Mouse (Mus musculus): ENCODE data around the gene Dedd2.

DNA sequence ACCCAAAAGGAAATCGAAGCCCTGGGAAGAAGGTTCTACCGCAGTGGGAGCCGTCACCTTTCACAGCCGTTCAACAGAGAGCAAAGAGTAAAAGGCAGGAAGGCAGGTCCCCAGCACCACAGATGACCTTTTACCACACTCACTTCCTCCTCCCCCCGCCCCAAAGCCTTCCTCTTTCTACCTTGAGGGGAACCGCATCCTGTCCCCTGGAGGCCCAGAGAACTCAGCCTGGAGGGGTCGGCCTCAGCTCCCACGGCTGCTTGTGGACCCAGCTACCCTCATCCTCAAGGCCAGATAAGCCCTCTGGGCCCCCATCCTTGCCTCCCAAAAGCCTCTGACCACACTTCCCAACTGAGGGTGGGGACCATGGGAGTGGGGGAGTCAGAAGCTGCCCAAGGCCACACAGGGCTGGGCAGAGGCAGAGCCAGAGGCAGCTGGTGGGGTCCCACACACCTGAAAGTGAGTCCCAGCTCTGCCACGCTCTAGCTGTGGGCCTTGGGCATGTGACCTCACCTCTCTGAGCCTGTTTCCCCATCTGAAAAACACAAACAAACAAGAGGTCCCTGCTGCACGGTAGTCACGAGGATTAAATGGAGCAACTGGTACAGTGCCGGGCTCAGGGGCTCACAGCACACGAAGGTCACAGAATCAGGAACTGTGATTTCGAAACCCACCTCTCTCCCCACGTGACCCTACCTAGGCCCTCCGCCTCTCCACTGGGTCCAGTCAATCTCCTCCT is 14.9 kb downstream of the Dedd2 start:
- TF ChIP-seq POLR2A (IDR thresholded peaks at IDR 0.05; ENCODE audit: insufficient read depth, low read depth, low read length) (no peak), EP300 (IDR thresholded peaks at IDR 0.05; ENCODE audit: insufficient read depth, low read depth, low read length) (no peak), CTCF (IDR thresholded peaks at IDR 0.05) (no peak)

Data from heart, adult 2 months (tissue).